Mouse (Mus musculus) myocyte (in vitro differentiated cells): ENCODE measurements at regions not wholly inside any gene's neighbourhood (a gene's known extent, or its start where the extent isn't known, plus 50 kb on each side); places are given as distances from the start of the nearest gene placed in this dataset.

Source experiments
- H3K27me3 ChIP-seq: one replicate; pipeline ENCODE4 v1.6.1; 2011; ENCODE audit not compliant: control insufficient read depth, insufficient read depth, insufficient read length
- H3K36me3 ChIP-seq: one replicate; pipeline ENCODE4 v1.6.1; 2011; ENCODE audit not compliant: control insufficient read depth, insufficient read depth
- H3K4me2 ChIP-seq: one replicate; pipeline ENCODE4 v1.6.1; 2011; ENCODE audit warnings: low read depth, control low read depth
- H3K4me3 ChIP-seq: one replicate; pipeline ENCODE4 v1.5.1; 2011; ENCODE audit warnings: mild to moderate bottlenecking, control low read depth, moderate library complexity
- H3K79me2 ChIP-seq: one replicate; pipeline ENCODE4 v1.6.1; 2011; ENCODE audit not compliant: control insufficient read depth, insufficient read depth
- H3ac ChIP-seq: one replicate; pipeline ENCODE4 v1.6.1; 2011; ENCODE audit not compliant: control insufficient read depth, insufficient read length
- CEBPB ChIP-seq: IDR thresholded peaks from 2 replicates; pipeline ENCODE4 v1.6.1; 2011; ENCODE audit warnings: mild to moderate bottlenecking, moderate library complexity; ENCODE audit not compliant: poor library complexity, insufficient read depth, severe bottlenecking
- E2F4 ChIP-seq: IDR thresholded peaks from one replicate; pipeline ENCODE4 v1.6.1; 2011; ENCODE audit warnings: mild to moderate bottlenecking, control low read depth, moderate library complexity; ENCODE audit not compliant: insufficient read depth
- MAX ChIP-seq: IDR thresholded peaks from one replicate; pipeline ENCODE4 v1.6.1; 2011; ENCODE audit warnings: low read depth, mild to moderate bottlenecking, control low read depth
- MYOD1 ChIP-seq, 3 experiments: IDR thresholded peaks; one replicate each; pipeline ENCODE4 v1.6.1; 2011; ENCODE audit warnings: control low read depth in 2 of 3, low read depth in 2 of 3, mild to moderate bottlenecking in 2 of 3, moderate library complexity in 1 of 3; ENCODE audit not compliant: insufficient read length in 2 of 3, control insufficient read depth in 1 of 3
- MYOG ChIP-seq, 3 experiments: IDR thresholded peaks; one replicate each; pipeline ENCODE4 v1.6.1; 2011; ENCODE audit warnings: control low read depth in 2 of 3, low read depth in 2 of 3, mild to moderate bottlenecking in 2 of 3; ENCODE audit not compliant: insufficient read length in 2 of 3, control insufficient read depth in 1 of 3, insufficient read depth in 1 of 3
- POLR2A ChIP-seq: IDR thresholded peaks from one replicate; pipeline ENCODE4 v1.6.1; 2011; ENCODE audit warnings: low read depth, mild to moderate bottlenecking, control low read depth, moderate library complexity; ENCODE audit not compliant: insufficient read length
- POLR2AphosphoS2 ChIP-seq: IDR thresholded peaks from one replicate; pipeline ENCODE4 v1.6.1; 2011; ENCODE audit warnings: low read depth, control low read depth; ENCODE audit not compliant: insufficient read length
- REST ChIP-seq: IDR thresholded peaks from one replicate; pipeline ENCODE4 v1.6.1; 2011; ENCODE audit warnings: mild to moderate bottlenecking, control low read depth, moderate library complexity; ENCODE audit not compliant: insufficient read depth, insufficient read length
- SRF ChIP-seq: IDR thresholded peaks from one replicate; pipeline ENCODE4 v1.6.1; 2011; ENCODE audit warnings: low read depth; ENCODE audit not compliant: control insufficient read depth, insufficient read length
- TCF12 ChIP-seq: IDR thresholded peaks from one replicate; pipeline ENCODE4 v1.6.1; 2011; ENCODE audit warnings: mild to moderate bottlenecking, control low read depth; ENCODE audit not compliant: poor library complexity, insufficient read depth, severe bottlenecking
- TCF3 ChIP-seq: IDR thresholded peaks from one replicate; pipeline ENCODE4 v1.6.1; 2011; ENCODE audit warnings: low read depth, control low read depth; ENCODE audit not compliant: insufficient read length
- USF1 ChIP-seq: IDR thresholded peaks from one replicate; pipeline ENCODE4 v1.6.1; 2011; ENCODE audit warnings: low read depth, mild to moderate bottlenecking, control low read depth, moderate library complexity

GRCm38 (mm10) chr17:9948985-9949667, 279.6 kb upstream of the Pabpc6 start:
- Histone ChIP-seq H3K36me3 (no peaks in the 10 kb centered on the region), H3ac (no peak overlapping the region), H3K79me2 (no peaks in the 10 kb centered on the region), H3K4me3 (no peak overlapping the region), H3K4me2 (no peak overlapping the region), H3K27me3 (no peaks in the 10 kb centered on the region)
- TF ChIP-seq POLR2AphosphoS2 (no peak), MAX (no peak), CEBPB (peak; percentile 50; the same call in 1 of the 2 replicates), SRF (no peak), TCF12 (no peak), TCF3 (no peak), E2F4 (no peak)

- Histone ChIP-seq H3ac (no peak overlapping the region), H3K4me3 (no peak overlapping the region), H3K36me3 (no peaks in the 10 kb centered on the region), H3K79me2 (no peaks in the 10 kb centered on the region), H3K27me3 (no peaks in the 10 kb centered on the region), H3K4me2 (no peak overlapping the region)
- TF ChIP-seq TCF12 = peak; percentile 32
- peak; percentile 45 to 86 (median 78) for TF ChIP-seq MYOD1 (IDR thresholded peaks at IDR 0.05; ENCODE audit: control insufficient read depth in 1 of 3, insufficient read length in 2 of 3, low read depth in 2 of 3)
- TF ChIP-seq USF1 = no peak
- TF ChIP-seq POLR2A = no peak
- TF ChIP-seq MAX = no peak
- TF ChIP-seq MYOG (IDR thresholded peaks at IDR 0.05; ENCODE audit: control insufficient read depth in 1 of 3, insufficient read depth in 1 of 3, insufficient read length in 2 of 3, low read depth in 2 of 3) = peak in 1 of 3 experiments; percentile 8
Measured at GRCm38 (mm10) chr17:9947609-9948008, 278.1 kb upstream of the Pabpc6 start.

GRCm38 (mm10) chr17:9944513-9944912, 275.0 kb upstream of the Pabpc6 start:
- Histone ChIP-seq H3K4me3 (no peak overlapping the region), H3K27me3 (no peaks in the 10 kb centered on the region), H3ac (no peak overlapping the region), H3K4me2 (no peak overlapping the region), H3K79me2 (no peaks in the 10 kb centered on the region), H3K36me3 (no peaks in the 10 kb centered on the region)
- TF ChIP-seq SRF (no peak), E2F4 (no peak), MYOG (IDR thresholded peaks at IDR 0.05; ENCODE audit: control insufficient read depth in 1 of 3, insufficient read depth in 1 of 3, insufficient read length in 2 of 3, low read depth in 2 of 3) (no peak), CEBPB (no peak), USF1 (no peak), TCF3 (no peak), REST (no peak), MAX (no peak), POLR2AphosphoS2 (no peak), TCF12 (no peak), MYOD1 (IDR thresholded peaks at IDR 0.05; ENCODE audit: control insufficient read depth in 1 of 3, insufficient read length in 2 of 3, low read depth in 2 of 3) (no peak), POLR2A (no peak)

GRCm38 (mm10) chr17:9942171-9942570, 272.7 kb upstream of the Pabpc6 start:
- H3K79me2 ChIP-seq = no peaks in the 10 kb centered on the region
- H3K36me3 ChIP-seq = no peaks in the 10 kb centered on the region
- H3K4me3 ChIP-seq = no peak overlapping the region
- TF ChIP-seq POLR2AphosphoS2 (no peak), CEBPB (no peak), USF1 (no peak), TCF12 (no peak), SRF (no peak), POLR2A (no peak), MAX (no peak), TCF3 (no peak)
- no peak overlapping the region for H3ac ChIP-seq
- no peak overlapping the region for H3K4me2 ChIP-seq
- H3K27me3 ChIP-seq = no peaks in the 10 kb centered on the region

GRCm38 (mm10) chr17:9939576-9939975, 270.1 kb upstream of the Pabpc6 start:
- no peak for TF ChIP-seq TCF12
- TF ChIP-seq USF1 = no peak
- no peak for TF ChIP-seq MAX
- no peak for TF ChIP-seq TCF3
- TF ChIP-seq SRF = no peak
- no peak for TF ChIP-seq CEBPB
- TF ChIP-seq REST = no peak
- TF ChIP-seq E2F4 = no peak
- TF ChIP-seq POLR2AphosphoS2 = no peak
- TF ChIP-seq MYOD1 (IDR thresholded peaks at IDR 0.05; ENCODE audit: control insufficient read depth in 1 of 3, insufficient read length in 2 of 3, low read depth in 2 of 3) = no peak
- TF ChIP-seq POLR2A = no peak
- no peak for TF ChIP-seq MYOG (IDR thresholded peaks at IDR 0.05; ENCODE audit: control insufficient read depth in 1 of 3, insufficient read depth in 1 of 3, insufficient read length in 2 of 3, low read depth in 2 of 3)
- H3ac ChIP-seq = no peak overlapping the region
- no peaks in the 10 kb centered on the region for H3K36me3 ChIP-seq
- no peak overlapping the region for H3K4me3 ChIP-seq
- no peaks in the 10 kb centered on the region for H3K27me3 ChIP-seq
- H3K4me2 ChIP-seq = no peak overlapping the region
- H3K79me2 ChIP-seq = no peaks in the 10 kb centered on the region
